Mouse (Mus musculus) MEL (cell line): ENCODE data around the gene Tsc22d4. TPM values are rescaled to one million over a fixed set of nuclear protein-coding genes. Genes with fewer than 3 reads are reported as not detected.

ENCODE experiments used
- DNase-seq: peaks from one replicate; pipeline ENCODE4 v3.0.0; 2011; ENCODE audit warnings: low read depth, low spot score
- H3K27ac ChIP-seq: 2 replicates; pipeline ENCODE4 v1.5.1; 2012; ENCODE audit warnings: low read depth, mild to moderate bottlenecking, control low read depth, low read length, moderate library complexity; ENCODE audit not compliant: control insufficient read depth
- H3K27me3 ChIP-seq, 2 experiments: fragments of 150-350 bp in 1 of 2; sonication (generic) in 1 of 2; 2 replicates each; pipeline ENCODE4 v1.6.1; 2012; ENCODE audit warnings: low read length in 2 of 2, mild to moderate bottlenecking in 2 of 2, improper control_type of control experiment in 1 of 2, moderate library complexity in 1 of 2; ENCODE audit not compliant: insufficient read depth in 2 of 2, control insufficient read depth in 1 of 2
- H3K36me3 ChIP-seq, 2 experiments: 2 replicates each; pipeline ENCODE4 v1.6.1; 2012 to 2014; ENCODE audit warnings: low read length in 2 of 2, improper control_type of control experiment in 1 of 2, inconsistent platforms in 1 of 2, mild to moderate bottlenecking in 1 of 2; ENCODE audit not compliant: insufficient read depth in 2 of 2, control insufficient read depth in 1 of 2
- H3K4me1 ChIP-seq, 2 experiments: fragments of 150-350 bp in 1 of 2; sonication (generic) in 1 of 2; 2 replicates each; pipeline ENCODE4 v1.6.1; 2012; ENCODE audit warnings: low read length in 2 of 2, improper control_type of control experiment in 1 of 2, mild to moderate bottlenecking in 1 of 2; ENCODE audit not compliant: insufficient read depth in 2 of 2, control insufficient read depth in 1 of 2
- H3K4me3 ChIP-seq, 2 experiments: fragments of 150-350 bp in 1 of 2; sonication (generic) in 1 of 2; 2 replicates each; pipeline ENCODE4 v1.5.1; 2012; ENCODE audit warnings: low read depth in 2 of 2, low read length in 2 of 2, mild to moderate bottlenecking in 2 of 2, moderate library complexity in 2 of 2, control low read depth in 1 of 2, improper control_type of control experiment in 1 of 2; ENCODE audit not compliant: control insufficient read depth in 1 of 2, insufficient read depth in 1 of 2
- H3K79me2 ChIP-seq: 2 replicates; pipeline ENCODE4 v1.6.1; 2012; ENCODE audit warnings: mild to moderate bottlenecking, low read length, moderate library complexity; ENCODE audit not compliant: control insufficient read depth, poor library complexity, insufficient read depth
- H3K9ac ChIP-seq: 2 replicates; pipeline ENCODE4 v1.6.1; 2012; ENCODE audit warnings: low read depth, mild to moderate bottlenecking, control low read depth, low read length, moderate library complexity; ENCODE audit not compliant: control insufficient read depth, poor library complexity, severe bottlenecking
- H3K9me3 ChIP-seq: fragments of 150-350 bp; sonication (generic); replicated peaks from 2 replicates; pipeline ENCODE4 v1.6.1; 2012; ENCODE audit warnings: mild to moderate bottlenecking, low read length, improper control_type of control experiment, moderate library complexity; ENCODE audit not compliant: insufficient read depth
- BHLHE40 ChIP-seq: IDR thresholded peaks from 2 replicates; pipeline ENCODE4 v1.6.1; 2012; ENCODE audit warnings: low read depth, mild to moderate bottlenecking, inconsistent platforms, low read length, improper control_type of control experiment, borderline replicate concordance
- CHD1 ChIP-seq: IDR thresholded peaks from 2 replicates; pipeline ENCODE4 v1.6.1; 2012; ENCODE audit warnings: low read depth, mild to moderate bottlenecking, inconsistent platforms, low read length, improper control_type of control experiment
- CTCF ChIP-seq, 3 experiments: IDR thresholded peaks in 2 of 3; conservative IDR thresholded peaks in 1 of 3; 2 replicates each; pipeline ENCODE4 v1.5.1; 2011 to 2012; ENCODE audit warnings: low read length in 3 of 3, low read depth in 2 of 3, mild to moderate bottlenecking in 2 of 3, improper control_type of control experiment in 1 of 3, inconsistent platforms in 1 of 3, mixed read lengths in 1 of 3, moderate library complexity in 1 of 3; ENCODE audit not compliant: control insufficient read depth in 1 of 3, insufficient read depth in 1 of 3, poor library complexity in 1 of 3, severe bottlenecking in 1 of 3
- ELF1 ChIP-seq: IDR thresholded peaks from 2 replicates; pipeline ENCODE4 v1.6.1; 2014; ENCODE audit warnings: low read depth, mild to moderate bottlenecking, inconsistent platforms, low read length, improper control_type of control experiment, moderate library complexity
- MAZ ChIP-seq: IDR thresholded peaks from 2 replicates; pipeline ENCODE4 v1.6.1; 2012; ENCODE audit warnings: low read depth, mild to moderate bottlenecking, inconsistent platforms, low read length, improper control_type of control experiment
- MYB ChIP-seq: IDR thresholded peaks from 2 replicates; pipeline ENCODE4 v1.6.1; 2011; ENCODE audit warnings: mild to moderate bottlenecking, low read depth, low read length, improper control_type of control experiment
- NELFE ChIP-seq: IDR thresholded peaks from 2 replicates; pipeline ENCODE4 v1.6.1; 2011; ENCODE audit warnings: low read depth, low read length, improper control_type of control experiment
- NRF1 ChIP-seq: IDR thresholded peaks from 2 replicates; pipeline ENCODE4 v1.6.1; 2014; ENCODE audit warnings: low read depth, mild to moderate bottlenecking, inconsistent platforms, low read length, improper control_type of control experiment, moderate library complexity; ENCODE audit not compliant: poor library complexity, insufficient read depth, severe bottlenecking
- POLR2AphosphoS2 ChIP-seq: IDR thresholded peaks from 2 replicates; pipeline ENCODE4 v1.6.1; 2011; ENCODE audit warnings: low read length, improper control_type of control experiment
- POLR2AphosphoS5 ChIP-seq: IDR thresholded peaks from 2 replicates; pipeline ENCODE4 v1.6.1; 2012; ENCODE audit warnings: low read depth, borderline replicate concordance, mild to moderate bottlenecking, inconsistent platforms, low read length, moderate library complexity, mixed read lengths
- SIN3A ChIP-seq: IDR thresholded peaks from 2 replicates; pipeline ENCODE4 v1.6.1; 2012; ENCODE audit warnings: low read length, improper control_type of control experiment, inconsistent platforms
- TCF12 ChIP-seq: IDR thresholded peaks from 2 replicates; pipeline ENCODE4 v1.6.1; 2014; ENCODE audit warnings: low read depth, mild to moderate bottlenecking, inconsistent platforms, low read length, improper control_type of control experiment, moderate library complexity
- UBTF ChIP-seq: IDR thresholded peaks from 2 replicates; pipeline ENCODE4 v1.6.1; 2012; ENCODE audit warnings: low read depth, mild to moderate bottlenecking, inconsistent platforms, low read length, improper control_type of control experiment, moderate library complexity, borderline replicate concordance; ENCODE audit not compliant: insufficient read depth
- USF1 ChIP-seq: IDR thresholded peaks from 2 replicates; pipeline ENCODE4 v1.6.1; 2014; ENCODE audit warnings: low read depth, mild to moderate bottlenecking, inconsistent platforms, low read length, improper control_type of control experiment, moderate library complexity
- polyA plus RNA-seq, 2 experiments: library from polyadenylated mRNA; stranded (reverse) in 1 of 2; unstranded in 1 of 2; fragments of >175 nt in 1 of 2; fragments of >200 nt in 1 of 2; gene quantifications; 2 replicates each; pipeline versions ENCODE4 v1.2.1 to v1.2.4; 2012; ENCODE audit warnings: low replicate concordance in 2 of 2, low read depth in 1 of 2; ENCODE audit not compliant: insufficient read length in 2 of 2, insufficient read depth in 1 of 2, missing spikeins in 1 of 2
- total RNA-seq: library from RNA; depleted of rRNA; stranded (reverse); fragments of 300-350 nt; gene quantifications from 2 replicates; pipeline ENCODE4 v1.2.3, GENCODE M21; 2012

Gene Tsc22d4
- total and polyA plus RNA-seq, 3 experiments: 58.3 to 203 TPM; not detected in 1

DNA sequence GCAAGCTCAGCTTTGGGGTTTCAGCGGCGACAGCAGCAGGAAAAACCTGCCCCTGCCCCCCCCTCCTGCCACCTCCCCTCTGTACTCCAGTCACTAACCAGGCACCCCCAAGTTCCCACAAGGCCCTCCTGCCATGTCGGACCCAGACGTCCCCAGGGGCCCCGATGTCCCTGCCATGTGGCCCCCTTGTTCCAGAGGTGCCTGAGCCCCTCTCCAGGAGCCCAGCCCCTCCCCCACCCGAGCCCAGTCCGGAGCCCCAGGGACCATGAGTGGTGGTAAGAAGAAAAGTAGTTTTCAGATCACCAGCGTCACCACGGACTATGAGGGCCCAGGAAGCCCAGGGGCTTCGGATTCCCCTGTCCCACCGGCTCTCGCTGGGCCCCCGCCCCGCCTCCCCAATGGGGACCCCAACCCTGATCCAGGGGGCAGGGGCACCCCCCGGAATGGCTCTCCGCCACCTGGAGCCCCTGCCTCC lies 1.4 kb downstream of the Tsc22d4 start:
- peaks cover 33% of the 10 kb centered on the region for H3K79me2 ChIP-seq
- peak overlapping the region; percentile 96 for H3K9ac ChIP-seq
- peak overlapping the region; percentile 99 for H3K27ac ChIP-seq
- H3K4me1 ChIP-seq: peaks cover 3 to 23% of the 10 kb centered on the region in 2 experiments; a peak in 3 of 4 replicates
- no peaks in the 10 kb centered on the region for H3K27me3 ChIP-seq
- H3K9me3 ChIP-seq: no peaks in the 10 kb centered on the region
- DNase-seq: no peak
- TF ChIP-seq BHLHE40 (0 out of 2 replicates have a peak, but pooled peaks have one; percentile 25), USF1 (no peak), MYB (no peak), POLR2AphosphoS5 (no peak), CTCF (IDR thresholded peaks at IDR 0.05 in 2 of 3, conservative IDR thresholded peaks at IDR 0.05 in 1 of 3; ENCODE audit: control insufficient read depth in 1 of 3, insufficient read depth in 1 of 3, low read depth in 2 of 3, low read length in 3 of 3, poor library complexity in 1 of 3, severe bottlenecking in 1 of 3) (no peak), UBTF (no peak), SIN3A (no peak), POLR2AphosphoS2 (no peak), NELFE (no peak), ELF1 (0 out of 2 replicates have a peak, but pooled peaks have one; percentile 2)
- peaks cover 3 to 19% of the 10 kb centered on the region in 2 experiments; a peak in 3 of 4 replicates for H3K36me3 ChIP-seq
- peak overlapping the region; percentile 60 to 93 for H3K4me3 ChIP-seq

DNA sequence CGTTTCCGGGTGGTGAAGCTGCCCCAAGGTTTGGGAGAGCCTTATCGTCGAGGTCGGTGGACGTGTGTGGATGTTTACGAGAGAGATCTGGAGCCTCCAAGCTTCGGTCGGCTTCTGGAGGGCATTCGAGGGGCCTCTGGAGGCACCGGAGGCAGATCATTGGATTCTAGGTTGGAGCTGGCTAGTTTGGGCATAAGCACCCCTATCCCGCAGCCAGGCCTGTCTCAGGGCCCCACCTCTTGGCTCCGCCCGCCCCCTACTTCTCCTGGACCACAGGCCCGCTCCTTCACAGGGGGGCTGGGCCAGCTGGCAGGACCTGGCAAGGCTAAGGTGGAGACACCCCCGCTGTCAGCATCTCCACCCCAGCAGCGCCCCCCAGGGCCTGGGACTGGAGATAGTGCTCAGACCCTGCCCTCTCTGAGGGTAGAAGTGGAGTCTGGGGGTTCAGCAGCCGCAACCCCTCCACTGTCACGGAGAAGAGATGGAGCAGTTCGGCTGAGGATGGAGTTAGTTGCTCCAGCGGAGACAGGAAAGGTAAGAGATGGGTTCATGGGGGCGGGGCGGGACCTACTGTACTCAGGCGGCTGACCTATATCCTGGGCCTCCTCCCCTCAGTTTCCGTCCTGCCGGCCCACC lies 1.9 kb downstream of the Tsc22d4 start:
- peaks cover 3 to 23% of the 10 kb centered on the region in 2 experiments; a peak in 3 of 4 replicates for H3K4me1 ChIP-seq
- DNase-seq: peak; percentile 62
- peak overlapping the region; percentile 99 for H3K27ac ChIP-seq
- H3K79me2 ChIP-seq: peaks cover 33% of the 10 kb centered on the region
- peaks cover 3 to 19% of the 10 kb centered on the region in 2 experiments; a peak in 3 of 4 replicates for H3K36me3 ChIP-seq
- peak overlapping the region; percentile 60 to 93 for H3K4me3 ChIP-seq
- no peaks in the 10 kb centered on the region for H3K9me3 ChIP-seq
- H3K9ac ChIP-seq: peak overlapping the region; percentile 96
- H3K27me3 ChIP-seq: no peaks in the 10 kb centered on the region
- peak; percentile 56; the same call in 1 of the 2 replicates for TF ChIP-seq CHD1
- TF ChIP-seq NELFE: no peak
- TF ChIP-seq CTCF (IDR thresholded peaks at IDR 0.05 in 2 of 3, conservative IDR thresholded peaks at IDR 0.05 in 1 of 3; ENCODE audit: control insufficient read depth in 1 of 3, insufficient read depth in 1 of 3, low read depth in 2 of 3, low read length in 3 of 3, poor library complexity in 1 of 3, severe bottlenecking in 1 of 3): peak in 2 of 3 experiments; percentile 20 to 36; a peak in 4 of 6 replicates
- no peak for TF ChIP-seq NRF1
- 0 out of 2 replicates have a peak, but pooled peaks have one; percentile 18 for TF ChIP-seq USF1
- peak; percentile 90; the same call in 1 of the 2 replicates for TF ChIP-seq MAZ
- TF ChIP-seq TCF12: 0 out of 2 replicates have a peak, but pooled peaks have one; percentile 13
- peak; percentile 49; the same call in 1 of the 2 replicates for TF ChIP-seq SIN3A
- TF ChIP-seq, all 39 proteins: peak for 6
